Mouse (Mus musculus) cerebellum, adult 2 months (tissue): Measurements from ENCODE around the gene Ralgapa1.

Experiments
- CTCF ChIP-seq: fragments of 200-500 bp; IDR thresholded peaks from 2 replicates; pipeline ENCODE4 v1.5.1; 2011; ENCODE audit warnings: low read depth, mild to moderate bottlenecking, control low read depth, low read length, moderate library complexity, borderline replicate concordance; ENCODE audit not compliant: insufficient read depth
- POLR2A ChIP-seq: fragments of 200-500 bp; IDR thresholded peaks from 2 replicates; pipeline ENCODE4 v1.6.1; 2011; ENCODE audit warnings: low read length, control low read depth, borderline replicate concordance; ENCODE audit not compliant: insufficient read depth

GRCm38 (mm10) chr12:55824027-55824426 lies 3.1 kb upstream of the Ralgapa1 start:
- TF ChIP-seq POLR2A, result no peak
- no peak for TF ChIP-seq CTCF
